ENCODE assay signal across 8 mouse cellular contexts in genomic region chr9:21014691-21015570, GRCm38 (mm10). TPM values are rescaled to one million over a fixed set of nuclear protein-coding genes. Genes with fewer than 3 reads are reported as not detected.
DNase-seq lines count a peak whose midpoint lies in the region; ATAC-seq and TF ChIP-seq lines count a peak whose summit lies in the region.

No protein-coding gene starts in this region.

- H3K4me1 ChIP-seq in hindbrain, postnatal 0 days (ENCODE audit: insufficient read depth, low read length), result no peaks in the 10 kb centered on the region
- H3K4me1 ChIP-seq in limb, embryonic 15.5 days, result peaks cover 27% of the 10 kb centered on the region
- H3K4me1 ChIP-seq in midbrain, embryonic 15.5 days, result 0 out of 2 replicates have a peak, but pooled peaks cover 2% of the 10 kb centered on the region
- H3K4me1 ChIP-seq in thymus, adult 2 months (replicated peaks; ENCODE audit: control insufficient read depth, insufficient read depth, low read length), result peaks cover 31% of the 10 kb centered on the region

- peak; percentile 55 for DNase-seq in CD4-positive, CD25-positive, alpha-beta regulatory T cell, adult 2 months (ENCODE audit: low read depth, low spot score)
- peak; percentile 90 for DNase-seq in MEL-GATA-1-ER (ENCODE audit: extremely low read depth, low read depth)
- DNase-seq in gastrocnemius, postnatal 14 days, result peak; percentile 63
- no peak for DNase-seq in hindbrain, postnatal 0 days (ENCODE audit: low spot score)
- peak; percentile 67 for DNase-seq in thymus, adult 2 months
- DNase-seq in cerebellum, postnatal 25 days, result no peak

- peaks cover 28% of the 10 kb centered on the region for H3K27me3 ChIP-seq in hindbrain, postnatal 0 days (ENCODE audit: insufficient read depth, low read length)
- peaks cover 42% of the 10 kb centered on the region for H3K27me3 ChIP-seq in limb, embryonic 15.5 days
- H3K27me3 ChIP-seq in midbrain, embryonic 15.5 days (replicated peaks), result peaks cover 52% of the 10 kb centered on the region
- no peaks in the 10 kb centered on the region for H3K27me3 ChIP-seq in thymus, adult 2 months (ENCODE audit: control insufficient read depth, insufficient read depth, low read length)

- H3K27ac ChIP-seq in hindbrain, postnatal 0 days, result no peak overlapping the region
- H3K27ac ChIP-seq in limb, embryonic 15.5 days, result peak overlapping the region; percentile 47; the same call in 1 of the 2 replicates
- H3K27ac ChIP-seq in midbrain, embryonic 15.5 days, result no peak overlapping the region
- H3K27ac ChIP-seq in thymus, adult 2 months (ENCODE audit: control insufficient read depth, insufficient read depth, low read length), result peak overlapping the region; percentile 44

- no peak for TF ChIP-seq POLR2A in thymus, adult 2 months (IDR thresholded peaks at IDR 0.05; ENCODE audit: control insufficient read depth, extremely low read depth, insufficient read depth, low read length, poor library complexity)

- no peaks in the 10 kb centered on the region for H3K36me3 ChIP-seq in hindbrain, postnatal 0 days (ENCODE audit: insufficient read depth, low read length)
- H3K36me3 ChIP-seq in limb, embryonic 15.5 days, result no peaks in the 10 kb centered on the region
- no peaks in the 10 kb centered on the region for H3K36me3 ChIP-seq in midbrain, embryonic 15.5 days (replicated peaks)
- H3K36me3 ChIP-seq in thymus, adult 2 months (ENCODE audit: control insufficient read depth, insufficient read depth, low read length), result no peaks in the 10 kb centered on the region; the same call in 1 of the 2 replicates

- peak; percentile 37; the same call in 1 of the 2 replicates for ATAC-seq in hindbrain, postnatal 0 days
- ATAC-seq in limb, embryonic 15.5 days (ENCODE audit: insufficient number of reproducible peaks, low FRiP score, low TSS enrichment, low read depth), result 0 out of 2 replicates have a peak, but pooled peaks have one; percentile 42
- no peak for ATAC-seq in midbrain, embryonic 15.5 days (replicated peaks)

- H3K4me3 ChIP-seq in hindbrain, postnatal 0 days (ENCODE audit: low read length), result peak overlapping the region; percentile 26
- peak overlapping the region; percentile 49 for H3K4me3 ChIP-seq in limb, embryonic 15.5 days
- H3K4me3 ChIP-seq in midbrain, embryonic 15.5 days, result peak overlapping the region; percentile 3; the same call in 1 of the 2 replicates
- peak overlapping the region; percentile 86 for H3K4me3 ChIP-seq in thymus, adult 2 months (ENCODE audit: control insufficient read depth, insufficient read depth, low read length)

- intact Hi-C loops in gastrocnemius, postnatal 14 days (cut with DNase I; ENCODE audit: low total_unique reads), result no loop called here

- WGBS in hindbrain, postnatal 0 days, result 3% methylated on average over 29 of the region's 29 CpGs
- 3% methylated on average over 28 of the region's 29 CpGs for whole genome bisulfite sequencing in limb, embryonic 15.5 days
- 3% methylated on average over 28 of the region's 29 CpGs for WGBS in midbrain, embryonic 15.5 days
- 2% methylated on average over 29 of the region's 29 CpGs for WGBS in thymus, adult 2 months

- TF ChIP-seq CTCF in hindbrain, postnatal 0 days (IDR thresholded peaks at IDR 0.05; ENCODE audit: low read depth), result no peak
- TF ChIP-seq CTCF in thymus, adult 2 months (IDR thresholded peaks at IDR 0.05; ENCODE audit: borderline replicate concordance, control insufficient read depth, extremely low read depth, insufficient read depth, low read length, poor library complexity), result no peak

- peak overlapping the region; percentile 50 for H3K4me2 ChIP-seq in hindbrain, postnatal 0 days (ENCODE audit: low read depth, low read length)
- H3K4me2 ChIP-seq in limb, embryonic 15.5 days, result peak overlapping the region; percentile 73
- H3K4me2 ChIP-seq in midbrain, embryonic 15.5 days, result peak overlapping the region; percentile 26

- H3K9me3 ChIP-seq in hindbrain, postnatal 0 days (ENCODE audit: low read length), result no peaks in the 10 kb centered on the region
- H3K9me3 ChIP-seq in limb, embryonic 15.5 days, result no peaks in the 10 kb centered on the region
- H3K9me3 ChIP-seq in midbrain, embryonic 15.5 days, result no peaks in the 10 kb centered on the region

- H3K9ac ChIP-seq in hindbrain, postnatal 0 days (replicated peaks; ENCODE audit: low read length), result no peak overlapping the region
- peak overlapping the region; percentile 31 for H3K9ac ChIP-seq in limb, embryonic 15.5 days
- no peak overlapping the region for H3K9ac ChIP-seq in midbrain, embryonic 15.5 days

RNA-seq across cellular contexts. Expression of gene Icam1, which starts 0.9 kb away (rescaled TPM):
- 1 to 10 TPM; 3.1 to 3.4 TPM for total RNA-seq in gastrocnemius, postnatal 14 days (2021)
- total RNA-seq in hindbrain, postnatal 0 days (2014; rRNA removed), result 4.3 and 5.0 TPM in 2 replicates
- polyA plus RNA-seq in hindbrain, postnatal 0 days (2015; fragmentation: Nextera tagmentation; extraction: Ambion mirVana), result 3.8 and 4.4 TPM in 2 replicates
- 23.4 and 24.4 TPM in 2 replicates for polyA plus RNA-seq in limb, embryonic 15.5 days (2015; fragmentation: Nextera tagmentation; extraction: Ambion mirVana)
- 3.3 and 3.9 TPM in 2 replicates for polyA plus RNA-seq in midbrain, embryonic 15.5 days (2015; fragmentation: Nextera tagmentation; extraction: Ambion mirVana)
- 78.1 and 90.8 TPM in 2 replicates for polyA plus RNA-seq in thymus, adult 2 months (2012; rRNA removed)

RNA-seq across cellular contexts. Expression of gene Mrpl4, which starts 12.4 kb away (rescaled TPM):
- 10 to 100 TPM; 50.8 to 54.9 TPM for total RNA-seq in gastrocnemius, postnatal 14 days (2021)
- 104 and 107 TPM in 2 replicates for total RNA-seq in hindbrain, postnatal 0 days (2014; rRNA removed)
- 117 and 124 TPM in 2 replicates for polyA plus RNA-seq in hindbrain, postnatal 0 days (2015; fragmentation: Nextera tagmentation; extraction: Ambion mirVana)
- polyA plus RNA-seq in limb, embryonic 15.5 days (2015; fragmentation: Nextera tagmentation; extraction: Ambion mirVana), result 112 and 116 TPM in 2 replicates
- 93.4 and 110 TPM in 2 replicates for polyA plus RNA-seq in midbrain, embryonic 15.5 days (2015; fragmentation: Nextera tagmentation; extraction: Ambion mirVana)
- 125 and 140 TPM in 2 replicates for polyA plus RNA-seq in thymus, adult 2 months (2012; rRNA removed)

RNA-seq across cellular contexts. Expression of gene Icam4, which starts 14.2 kb away (rescaled TPM):
- total RNA-seq in gastrocnemius, postnatal 14 days (2021), result under 1 TPM; 0.29 to 0.43 TPM
- not detected in 2 replicates for total RNA-seq in hindbrain, postnatal 0 days (2014; rRNA removed)
- polyA plus RNA-seq in hindbrain, postnatal 0 days (2015; fragmentation: Nextera tagmentation; extraction: Ambion mirVana), result 0.15 TPM in 1 of 2 replicates, not detected in the other
- polyA plus RNA-seq in limb, embryonic 15.5 days (2015; fragmentation: Nextera tagmentation; extraction: Ambion mirVana), result 0.96 and 3.0 TPM in 2 replicates
- polyA plus RNA-seq in midbrain, embryonic 15.5 days (2015; fragmentation: Nextera tagmentation; extraction: Ambion mirVana), result 0.27 TPM in 2 replicates
- 0.26 and 0.71 TPM in 2 replicates for polyA plus RNA-seq in thymus, adult 2 months (2012; rRNA removed)

RNA-seq across cellular contexts. Expression of gene Icam5, which starts 16.9 kb away (rescaled TPM):
- total RNA-seq in gastrocnemius, postnatal 14 days (2021), result under 1 TPM; 0.07 to 0.10 TPM
- 9.1 and 9.7 TPM in 2 replicates for total RNA-seq in hindbrain, postnatal 0 days (2014; rRNA removed)
- 3.6 and 3.7 TPM in 2 replicates for polyA plus RNA-seq in hindbrain, postnatal 0 days (2015; fragmentation: Nextera tagmentation; extraction: Ambion mirVana)
- polyA plus RNA-seq in limb, embryonic 15.5 days (2015; fragmentation: Nextera tagmentation; extraction: Ambion mirVana), result 0.05 and 0.21 TPM in 2 replicates
- 1.8 TPM in 2 replicates for polyA plus RNA-seq in midbrain, embryonic 15.5 days (2015; fragmentation: Nextera tagmentation; extraction: Ambion mirVana)
- polyA plus RNA-seq in thymus, adult 2 months (2012; rRNA removed), result 0.63 and 1.0 TPM in 2 replicates

RNA-seq across cellular contexts. Expression of gene S1pr2, which starts 38.4 kb away (rescaled TPM):
- total RNA-seq in gastrocnemius, postnatal 14 days (2021), result 1 to 10 TPM; 4.5 to 7.8 TPM
- 3.4 and 6.0 TPM in 2 replicates for total RNA-seq in hindbrain, postnatal 0 days (2014; rRNA removed)
- 6.9 and 8.5 TPM in 2 replicates for polyA plus RNA-seq in hindbrain, postnatal 0 days (2015; fragmentation: Nextera tagmentation; extraction: Ambion mirVana)
- 62.0 and 65.1 TPM in 2 replicates for polyA plus RNA-seq in limb, embryonic 15.5 days (2015; fragmentation: Nextera tagmentation; extraction: Ambion mirVana)
- polyA plus RNA-seq in midbrain, embryonic 15.5 days (2015; fragmentation: Nextera tagmentation; extraction: Ambion mirVana), result 11.3 and 11.7 TPM in 2 replicates
- 11.0 and 11.2 TPM in 2 replicates for polyA plus RNA-seq in thymus, adult 2 months (2012; rRNA removed)

Comparison
In these comparisons a context has a peak if more than half of its experiments do, and no peak if none do; other contexts are left out.
1. DNase-seq: peak in CD4-positive, CD25-positive, alpha-beta regulatory T cell, adult 2 months (single experiment), MEL-GATA-1-ER (single experiment), gastrocnemius, postnatal 14 days (single experiment) and thymus, adult 2 months (single experiment); none in hindbrain, postnatal 0 days (single experiment) and cerebellum, postnatal 25 days (0 of 2).
2. H3K27ac ChIP-seq: peak in limb, embryonic 15.5 days (single experiment) and thymus, adult 2 months (single experiment); none in hindbrain, postnatal 0 days (single experiment) and midbrain, embryonic 15.5 days (single experiment).
3. H3K4me3 ChIP-seq: peak in every context shown above with its lines; median percentile 86 in thymus, adult 2 months; 49 in limb, embryonic 15.5 days; 26 in hindbrain, postnatal 0 days; 3 in midbrain, embryonic 15.5 days.
4. Peak in every context shown above with its lines, with median percentiles within 50 percentile points of each other: H3K4me2 ChIP-seq.